Mouse (Mus musculus) G1E (cell line): Measurements from ENCODE around the gene Wfdc3.

Source experiments
- CTCF ChIP-seq: IDR thresholded peaks from 2 replicates; pipeline ENCODE4 v1.5.1; 2012; ENCODE audit warnings: low read depth, low read length, inconsistent platforms, mixed read lengths
- GATA1 ChIP-seq: IDR thresholded peaks from 2 replicates; pipeline ENCODE4 v1.6.1; 2012; ENCODE audit warnings: borderline replicate concordance, low read length, inconsistent platforms, mixed read lengths
- GATA2 ChIP-seq: IDR thresholded peaks from 2 replicates; pipeline ENCODE4 v1.6.1; 2012; ENCODE audit warnings: low read depth, low read length, inconsistent platforms, borderline replicate concordance
- POLR2AphosphoS5 ChIP-seq: IDR thresholded peaks from 2 replicates; pipeline ENCODE4 v1.6.1; 2012; ENCODE audit warnings: low read depth, low read length, inconsistent platforms; ENCODE audit not compliant: insufficient replicate concordance
- TAL1 ChIP-seq: conservative IDR thresholded peaks from 2 replicates; pipeline ENCODE4 v1.6.1; 2012; ENCODE audit warnings: low read depth, low read length, inconsistent platforms, mixed read lengths

- peak; percentile 89 for TF ChIP-seq CTCF
- TF ChIP-seq POLR2AphosphoS5 = no peak
- TF ChIP-seq TAL1 = no peak
- no peak for TF ChIP-seq GATA1
- TF ChIP-seq GATA2 = no peak
Observed at GRCm38 (mm10) chr2:164794293-164794692, 48.6 kb upstream of the Wfdc3 start.
